Mouse (Mus musculus): ENCODE measurements around the gene Tmem115. TPM values are rescaled to one million over a fixed set of nuclear protein-coding genes. Genes with fewer than 3 reads are reported as not detected.

The Tmem115 gene
- polyA plus RNA-seq, 1 experiment = 10.7 TPM

- TF ChIP-seq EP300 (IDR thresholded peaks at IDR 0.05; ENCODE audit: insufficient read depth, low read depth, low read length) (no peak), CTCF (IDR thresholded peaks at IDR 0.05; ENCODE audit: low read depth, low read length) (no peak), POLR2A (IDR thresholded peaks at IDR 0.05; ENCODE audit: insufficient read depth, low read length) (no peak)
- no peaks in the 10 kb centered on the region for H3K36me3 ChIP-seq (ENCODE audit: control insufficient read depth, insufficient read depth, low read length, poor library complexity, severe bottlenecking)
- peak overlapping the region; percentile 60 for H3K4me3 ChIP-seq (ENCODE audit: low read depth, low read length)
- no peaks in the 10 kb centered on the region for H3K27me3 ChIP-seq (ENCODE audit: control insufficient read depth, insufficient read depth, low read length, poor library complexity, severe bottlenecking)
- H3K4me1 ChIP-seq (ENCODE audit: control insufficient read depth, insufficient read depth, low read length) = no peaks in the 10 kb centered on the region
- H3K9ac ChIP-seq (ENCODE audit: low read depth, poor library complexity, severe bottlenecking) = 0 out of 2 replicates have a peak overlapping the region, but pooled peaks have one; percentile 21
- H3K27ac ChIP-seq (ENCODE audit: insufficient read depth, low read length) = no peak overlapping the region
- no peaks in the 10 kb centered on the region for H3K9me3 ChIP-seq (replicated peaks; ENCODE audit: control insufficient read depth, insufficient read depth, low read length, poor library complexity, severe bottlenecking)
Observed at GRCm38 (mm10) chr9:107504662-107505537, 28.8 kb upstream of the Tmem115 start.

GRCm38 (mm10) chr9:107508266-107508665, 25.5 kb upstream of the Tmem115 start:
- H3K36me3 ChIP-seq (ENCODE audit: control insufficient read depth, insufficient read depth, low read length, poor library complexity, severe bottlenecking) = no peaks in the 10 kb centered on the region
- H3K4me1 ChIP-seq (ENCODE audit: control insufficient read depth, insufficient read depth, low read length) = no peaks in the 10 kb centered on the region
- no peaks in the 10 kb centered on the region for H3K9me3 ChIP-seq (replicated peaks; ENCODE audit: control insufficient read depth, insufficient read depth, low read length, poor library complexity, severe bottlenecking)
- no peak overlapping the region for H3K27ac ChIP-seq (ENCODE audit: insufficient read depth, low read length)
- no peak overlapping the region for H3K4me3 ChIP-seq (ENCODE audit: low read depth, low read length)
- no peaks in the 10 kb centered on the region for H3K27me3 ChIP-seq (ENCODE audit: control insufficient read depth, insufficient read depth, low read length, poor library complexity, severe bottlenecking)
- no peak overlapping the region for H3K9ac ChIP-seq (ENCODE audit: low read depth, poor library complexity, severe bottlenecking)
- no peak for TF ChIP-seq POLR2A (IDR thresholded peaks at IDR 0.05; ENCODE audit: insufficient read depth, low read length)
- no peak for TF ChIP-seq CTCF (IDR thresholded peaks at IDR 0.05; ENCODE audit: low read depth, low read length)
- no peak for TF ChIP-seq EP300 (IDR thresholded peaks at IDR 0.05; ENCODE audit: insufficient read depth, low read depth, low read length)

GRCm38 (mm10) chr9:107510384-107511100, 23.2 kb upstream of the Tmem115 start:
- no peaks in the 10 kb centered on the region for H3K4me1 ChIP-seq (ENCODE audit: control insufficient read depth, insufficient read depth, low read length)
- TF ChIP-seq POLR2A (IDR thresholded peaks at IDR 0.05; ENCODE audit: insufficient read depth, low read length) (no peak), CTCF (IDR thresholded peaks at IDR 0.05; ENCODE audit: low read depth, low read length) (no peak), EP300 (IDR thresholded peaks at IDR 0.05; ENCODE audit: insufficient read depth, low read depth, low read length) (no peak)
- H3K9ac ChIP-seq (ENCODE audit: low read depth, poor library complexity, severe bottlenecking) = no peak overlapping the region
- no peaks in the 10 kb centered on the region for H3K36me3 ChIP-seq (ENCODE audit: control insufficient read depth, insufficient read depth, low read length, poor library complexity, severe bottlenecking)
- H3K4me3 ChIP-seq (ENCODE audit: low read depth, low read length) = no peak overlapping the region
- H3K27ac ChIP-seq (ENCODE audit: insufficient read depth, low read length) = no peak overlapping the region
- no peaks in the 10 kb centered on the region for H3K27me3 ChIP-seq (ENCODE audit: control insufficient read depth, insufficient read depth, low read length, poor library complexity, severe bottlenecking)
- H3K9me3 ChIP-seq (replicated peaks; ENCODE audit: control insufficient read depth, insufficient read depth, low read length, poor library complexity, severe bottlenecking) = no peaks in the 10 kb centered on the region

GRCm38 (mm10) chr9:107511436-107511835, 22.3 kb upstream of the Tmem115 start:
- no peak overlapping the region for H3K9ac ChIP-seq (ENCODE audit: low read depth, poor library complexity, severe bottlenecking)
- H3K9me3 ChIP-seq (replicated peaks; ENCODE audit: control insufficient read depth, insufficient read depth, low read length, poor library complexity, severe bottlenecking) = no peaks in the 10 kb centered on the region
- no peaks in the 10 kb centered on the region for H3K4me1 ChIP-seq (ENCODE audit: control insufficient read depth, insufficient read depth, low read length)
- H3K36me3 ChIP-seq (ENCODE audit: control insufficient read depth, insufficient read depth, low read length, poor library complexity, severe bottlenecking) = no peaks in the 10 kb centered on the region
- no peak overlapping the region for H3K27ac ChIP-seq (ENCODE audit: insufficient read depth, low read length)
- H3K4me3 ChIP-seq (ENCODE audit: low read depth, low read length) = no peak overlapping the region
- H3K27me3 ChIP-seq (ENCODE audit: control insufficient read depth, insufficient read depth, low read length, poor library complexity, severe bottlenecking) = no peaks in the 10 kb centered on the region
- TF ChIP-seq CTCF (IDR thresholded peaks at IDR 0.05; ENCODE audit: low read depth, low read length) (no peak), POLR2A (IDR thresholded peaks at IDR 0.05; ENCODE audit: insufficient read depth, low read length) (no peak), EP300 (IDR thresholded peaks at IDR 0.05; ENCODE audit: insufficient read depth, low read depth, low read length) (no peak)

- Histone ChIP-seq H3K4me3 (ENCODE audit: low read depth, low read length) (no peak overlapping the region), H3K27ac (ENCODE audit: insufficient read depth, low read length) (no peak overlapping the region), H3K27me3 (ENCODE audit: control insufficient read depth, insufficient read depth, low read length, poor library complexity, severe bottlenecking) (no peaks in the 10 kb centered on the region), H3K9ac (ENCODE audit: low read depth, poor library complexity, severe bottlenecking) (no peak overlapping the region), H3K9me3 (replicated peaks; ENCODE audit: control insufficient read depth, insufficient read depth, low read length, poor library complexity, severe bottlenecking) (no peaks in the 10 kb centered on the region), H3K4me1 (ENCODE audit: control insufficient read depth, insufficient read depth, low read length) (no peaks in the 10 kb centered on the region), H3K36me3 (ENCODE audit: control insufficient read depth, insufficient read depth, low read length, poor library complexity, severe bottlenecking) (no peaks in the 10 kb centered on the region)
- TF ChIP-seq POLR2A (IDR thresholded peaks at IDR 0.05; ENCODE audit: insufficient read depth, low read length) = no peak
- no peak for TF ChIP-seq EP300 (IDR thresholded peaks at IDR 0.05; ENCODE audit: insufficient read depth, low read depth, low read length)
- no peak for TF ChIP-seq CTCF (IDR thresholded peaks at IDR 0.05; ENCODE audit: low read depth, low read length)
Observed at GRCm38 (mm10) chr9:107512326-107512725, 21.4 kb upstream of the Tmem115 start.
